Mouse (Mus musculus) spleen, adult 2 months (tissue): ENCODE data around the gene Uba7. TPM values are rescaled to one million over a fixed set of nuclear protein-coding genes. Genes with fewer than 3 reads are reported as not detected.
A peak's percentile ranks its signal among the peaks of the same experiment; 100 is the strongest.

Experiments
- DNase-seq, 2 experiments: peaks; one replicate each; pipeline versions ENCODE4 v3.0.0 to v3.0.0-alpha.2; 2012 to 2021; ENCODE audit warnings: low spot score in 2 of 2, low read depth in 1 of 2
- H3K27ac ChIP-seq: fragments of 200-500 bp; 2 replicates; pipeline ENCODE4 v1.5.1; 2012; ENCODE audit warnings: low read length, inconsistent platforms; ENCODE audit not compliant: insufficient read depth
- H3K27me3 ChIP-seq: fragments of 200-500 bp; 2 replicates; pipeline ENCODE4 v1.6.1; 2012; ENCODE audit warnings: mild to moderate bottlenecking, moderate library complexity, low read length, inconsistent platforms; ENCODE audit not compliant: control insufficient read depth, insufficient read depth
- H3K36me3 ChIP-seq: fragments of 200-500 bp; 2 replicates; pipeline ENCODE4 v1.6.1; 2012; ENCODE audit warnings: mild to moderate bottlenecking, low read length, inconsistent platforms; ENCODE audit not compliant: control insufficient read depth, insufficient read depth
- H3K4me1 ChIP-seq: fragments of 200-500 bp; 2 replicates; pipeline ENCODE4 v1.6.1; 2011; ENCODE audit warnings: inconsistent platforms; ENCODE audit not compliant: control insufficient read depth, insufficient read depth, insufficient read length
- H3K4me3 ChIP-seq: fragments of 200-500 bp; 2 replicates; pipeline ENCODE4 v1.5.1; 2011; ENCODE audit warnings: mild to moderate bottlenecking, inconsistent platforms; ENCODE audit not compliant: insufficient read depth, insufficient read length; ENCODE audit errors: extremely low read depth
- CTCF ChIP-seq: fragments of 200-500 bp; IDR thresholded peaks from 2 replicates; pipeline ENCODE4 v1.5.1; 2011; ENCODE audit warnings: mild to moderate bottlenecking, inconsistent platforms; ENCODE audit not compliant: insufficient read depth, insufficient read length, insufficient replicate concordance; ENCODE audit errors: extremely low read depth
- POLR2A ChIP-seq: fragments of 200-500 bp; IDR thresholded peaks from 2 replicates; pipeline ENCODE4 v1.6.1; 2011; ENCODE audit warnings: low read depth, low read length, inconsistent platforms
- WGBS: fragments of 180-500 bp; shearing (Covaris S2); methylation state at CpG from one replicate; pipeline ENCODE4 v1.1.7; 2018; 5-methylcytosine and 5-hydroxymethylcytosine counted together
- polyA plus RNA-seq: library from polyadenylated mRNA; depleted of rRNA; stranded (reverse); fragments of >200 nt; gene quantifications from 2 replicates; pipeline ENCODE4 v1.2.3, GENCODE M21; 2012

Gene Uba7
- polyA plus RNA-seq, 1 experiment = 182 TPM

DNA sequence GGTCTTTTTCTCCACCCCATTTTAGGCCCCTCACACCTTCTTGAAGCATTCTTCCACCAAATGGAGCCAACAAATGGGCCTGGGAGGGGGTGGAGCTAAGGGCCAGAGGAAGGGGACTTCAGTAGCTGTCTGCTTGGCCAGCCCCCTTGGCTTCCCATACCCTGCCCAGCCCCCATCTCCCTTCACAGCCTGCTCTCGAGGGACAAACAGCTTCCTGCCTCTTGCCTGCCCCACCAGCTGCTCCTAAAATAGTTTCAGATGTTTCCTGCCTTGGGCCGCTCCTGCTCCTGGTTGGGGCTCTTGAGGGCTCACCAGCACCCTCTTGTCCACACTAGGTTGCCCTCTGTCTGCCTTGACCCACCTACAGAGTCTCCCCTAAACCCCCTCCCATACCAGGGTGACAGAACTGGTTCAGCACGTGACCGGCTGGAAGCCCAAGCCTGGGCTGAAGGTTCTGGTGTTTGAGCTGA is 8.2 kb downstream of the Uba7 start:
- Histone ChIP-seq H3K27ac (peak overlapping the region; percentile 83), H3K36me3 (peaks cover 27% of the 10 kb centered on the region), H3K4me3 (no peak overlapping the region), H3K4me1 (peaks cover 34% of the 10 kb centered on the region), H3K27me3 (no peaks in the 10 kb centered on the region)
- WGBS = 16% methylated on average over 4 of the region's 4 CpGs
- DNase-seq = peak in 1 of 2 experiments; percentile 59
- TF ChIP-seq POLR2A = no peak
- TF ChIP-seq CTCF = no peak

DNA sequence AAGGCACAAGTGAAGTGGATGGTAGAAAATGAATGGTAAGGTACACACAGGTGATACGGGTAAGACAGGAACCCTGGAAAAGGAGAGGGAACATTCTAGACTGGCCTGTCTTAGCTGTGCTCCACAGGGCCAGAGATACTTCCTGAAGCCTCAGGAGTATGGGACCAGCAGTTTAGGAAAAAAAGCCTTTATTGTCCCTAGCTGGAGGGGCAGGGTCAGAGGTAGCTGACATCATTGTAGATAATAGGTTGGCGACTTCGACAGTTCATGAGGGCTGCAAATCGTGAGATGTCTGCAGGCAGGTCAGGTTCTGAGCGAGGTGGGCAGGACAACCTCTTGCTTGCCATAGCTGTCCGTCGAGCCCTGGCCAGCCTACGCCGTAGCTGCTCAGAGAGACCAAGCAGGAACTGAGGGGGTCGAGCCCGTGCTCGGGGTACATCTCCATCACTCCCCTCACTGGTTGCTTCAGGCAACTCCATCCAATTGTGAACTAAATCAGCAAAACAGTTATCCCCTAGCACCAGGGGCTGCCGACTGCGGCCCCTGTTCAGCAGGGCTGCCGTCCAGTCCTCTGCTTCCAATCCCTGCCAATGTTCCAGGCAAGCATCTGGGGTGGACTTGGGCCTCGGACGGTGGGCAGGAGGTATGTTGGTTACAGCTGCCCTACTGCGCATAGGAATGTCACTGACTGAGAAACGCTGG is 8.9 kb downstream of the Uba7 start:
- DNase-seq = no peak
- Histone ChIP-seq H3K27ac (peak overlapping the region; percentile 83), H3K36me3 (peaks cover 20% of the 10 kb centered on the region), H3K27me3 (no peaks in the 10 kb centered on the region), H3K4me1 (peaks cover 34% of the 10 kb centered on the region), H3K4me3 (peak overlapping the region; percentile 79; the same call in 1 of the 2 replicates)
- 32% methylated on average over 19 of the region's 19 CpGs for WGBS
- TF ChIP-seq POLR2A (no peak), CTCF (no peak)

DNA sequence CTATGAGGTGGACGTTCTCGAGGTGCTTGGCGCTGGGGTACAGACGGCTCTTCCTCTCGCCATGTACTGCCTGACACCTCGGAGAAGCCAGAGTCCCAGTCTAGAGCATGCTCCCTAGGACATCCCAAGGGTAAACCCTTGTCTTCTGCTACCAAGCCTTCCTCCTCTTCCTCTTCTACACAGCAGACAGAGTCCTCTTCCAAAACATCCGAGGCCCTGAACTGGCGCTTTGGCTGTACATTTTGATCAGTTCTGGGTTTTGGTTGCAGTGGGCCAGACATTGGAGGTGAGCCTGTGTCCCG is 9.4 kb downstream of the Uba7 start:
- Histone ChIP-seq H3K27me3 (no peaks in the 10 kb centered on the region), H3K4me3 (peak overlapping the region; percentile 79; the same call in 1 of the 2 replicates), H3K27ac (peak overlapping the region; percentile 82), H3K36me3 (peaks cover 15% of the 10 kb centered on the region), H3K4me1 (peaks cover 34% of the 10 kb centered on the region)
- DNase-seq = no peak
- 23% methylated on average over 9 of the region's 9 CpGs for WGBS
- TF ChIP-seq POLR2A = no peak
- TF ChIP-seq CTCF = no peak

DNA sequence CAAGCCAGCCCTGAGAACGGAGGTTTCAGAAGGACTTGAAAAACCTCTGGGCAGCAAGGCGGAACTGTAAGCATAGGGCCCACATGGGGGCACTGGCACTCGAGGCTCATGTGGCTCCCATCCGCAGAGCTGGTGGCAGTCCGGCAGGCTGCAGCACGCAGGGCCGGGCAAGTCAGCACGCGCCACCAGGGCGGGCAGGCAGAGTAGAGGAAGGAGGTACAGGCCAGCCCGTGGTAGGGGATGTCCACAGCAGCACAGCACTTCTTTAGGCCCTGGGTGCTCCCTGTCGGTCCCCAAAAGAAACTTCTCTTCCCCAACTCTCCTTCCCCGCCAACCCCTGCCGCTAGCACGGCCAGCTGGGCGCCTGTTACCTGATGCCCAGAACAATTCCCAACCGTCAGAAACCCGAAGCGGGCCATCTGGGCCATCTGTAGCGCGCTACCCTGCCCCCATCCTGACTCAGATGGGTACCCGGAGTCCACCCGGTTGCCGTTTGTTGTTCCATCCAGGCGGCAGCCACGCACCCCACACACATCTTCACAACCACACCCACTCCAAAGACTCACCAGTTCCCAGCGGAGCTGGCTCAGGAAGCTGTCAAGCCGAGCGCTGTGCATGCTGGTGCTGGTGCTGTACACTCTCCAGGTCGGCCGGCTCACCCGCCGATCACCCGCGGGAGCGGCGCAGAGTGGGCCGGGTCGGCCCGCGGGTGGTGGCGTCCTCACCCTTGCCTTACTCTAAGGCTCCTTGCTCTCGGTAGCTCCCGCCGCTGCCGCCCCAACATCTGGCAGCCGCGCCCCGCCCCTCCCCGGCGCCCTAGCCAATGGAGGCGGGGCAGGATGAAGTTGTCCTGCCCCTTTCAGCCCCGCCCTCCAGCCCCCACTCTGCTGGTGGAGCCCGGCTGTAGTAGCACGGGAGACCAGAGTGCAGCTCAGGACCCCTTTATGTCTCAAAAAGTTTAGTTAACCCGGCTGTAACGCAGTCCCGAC is 10.1 kb downstream of the Uba7 start, which contains the start of gene Inka1:
TSS of gene Inka1 (minus strand) at position 749 of the 989 bp plus-strand sequence.
- peak; percentile 70 to 90 for DNase-seq
- Histone ChIP-seq H3K27ac (peak within 1 kb of the TSS; percentile 82), H3K27me3 (no peaks in the 10 kb centered on the region), H3K36me3 (peaks cover 12% of the 10 kb centered on the region), H3K4me1 (peaks cover 34% of the 10 kb centered on the region), H3K4me3 (peak within 1 kb of the TSS; percentile 79)
- 1% methylated on average over 57 of the region's 58 CpGs for WGBS
- TF ChIP-seq CTCF (no peak), POLR2A (peak; percentile 31)

DNA sequence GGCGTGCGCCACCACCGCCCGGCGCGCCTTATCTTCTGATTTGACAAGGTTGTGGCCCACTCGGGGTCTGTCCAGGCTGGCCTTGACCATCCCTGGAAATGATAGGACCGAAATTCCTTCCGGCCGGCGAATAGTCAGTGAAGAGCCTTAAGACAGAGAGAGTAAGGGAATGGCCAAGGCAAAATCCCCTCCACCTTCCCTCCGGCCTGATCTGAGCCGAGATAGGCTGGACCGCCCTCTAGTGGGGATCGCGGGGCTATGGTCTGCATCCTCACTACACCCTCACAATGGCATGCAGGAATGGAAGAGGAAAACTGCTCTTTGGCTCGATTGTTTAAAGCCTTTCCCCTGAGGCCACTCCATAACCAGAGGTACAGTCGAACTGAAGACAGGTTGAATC is 11.1 kb downstream of the Uba7 start:
- 1% methylated on average over 18 of the region's 18 CpGs for WGBS
- no peak for TF ChIP-seq POLR2A
- TF ChIP-seq CTCF = peak; percentile 92
- Histone ChIP-seq H3K4me1 (peaks cover 34% of the 10 kb centered on the region), H3K36me3 (peaks cover 5% of the 10 kb centered on the region), H3K27ac (no peak overlapping the region), H3K27me3 (no peaks in the 10 kb centered on the region), H3K4me3 (peak overlapping the region; percentile 79; the same call in 1 of the 2 replicates)
- peak; percentile 63 to 83 for DNase-seq

DNA sequence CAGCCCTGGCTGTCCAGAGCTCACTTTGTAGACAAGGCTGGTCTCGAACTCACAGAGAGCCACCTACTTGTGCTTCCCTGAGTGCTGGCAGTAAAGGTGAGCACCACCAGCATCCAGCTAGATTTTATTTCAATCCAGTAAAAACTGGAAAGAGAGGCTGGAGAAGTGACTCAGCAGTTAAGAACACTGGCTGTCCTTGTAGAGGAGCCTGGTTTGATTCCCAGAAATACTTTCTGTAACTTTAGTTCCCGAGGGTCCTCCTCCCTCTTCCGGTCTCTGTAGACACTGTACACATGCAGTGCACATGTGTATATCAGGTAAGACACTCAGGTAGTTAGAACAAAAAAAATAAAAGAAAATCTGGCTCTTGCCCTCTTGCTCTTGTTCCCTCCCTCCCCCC is 12.6 kb downstream of the Uba7 start:
- DNase-seq = no peak
- no peak for TF ChIP-seq CTCF
- TF ChIP-seq POLR2A = no peak
- 0 out of 2 replicates have a peak, but pooled peaks cover 1% of the 10 kb centered on the region for H3K36me3 ChIP-seq
- peaks cover 22% of the 10 kb centered on the region for H3K4me1 ChIP-seq
- WGBS = 59% methylated on average over 3 of the region's 3 CpGs
- no peaks in the 10 kb centered on the region for H3K27me3 ChIP-seq
- H3K4me3 ChIP-seq = no peak overlapping the region
- no peak overlapping the region for H3K27ac ChIP-seq

DNA sequence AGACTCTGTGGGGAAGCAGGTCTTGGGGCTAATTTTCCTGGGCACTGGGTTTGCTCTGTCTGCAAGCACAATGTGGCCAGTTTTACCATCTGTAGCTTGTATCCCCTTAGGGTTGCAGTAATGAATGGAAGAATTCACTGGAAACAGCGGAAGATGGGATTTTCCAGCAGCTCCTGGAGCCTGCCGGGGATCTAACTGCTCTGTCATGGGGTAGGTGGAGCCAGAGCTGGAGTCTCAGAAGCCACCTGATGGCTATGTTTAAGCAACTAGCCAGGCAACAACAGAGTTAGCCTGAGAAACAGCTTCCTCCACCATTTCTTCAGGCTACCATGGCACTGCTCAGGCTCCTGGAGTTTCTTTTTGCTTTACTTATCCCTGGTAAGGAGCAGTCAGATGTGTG is 16.9 kb downstream of the Uba7 start, which contains the start of gene Cdhr4:
TSS of gene Cdhr4 (plus strand) at position 301 of the 400 bp plus-strand sequence.
- Histone ChIP-seq H3K4me1 (no peaks in the 10 kb centered on the region), H3K27me3 (no peaks in the 10 kb centered on the region), H3K4me3 (no peak within 1 kb of the TSS), H3K36me3 (no peaks in the 10 kb centered on the region), H3K27ac (no peak within 1 kb of the TSS)
- no peak for DNase-seq
- TF ChIP-seq CTCF = no peak
- no peak for TF ChIP-seq POLR2A
- WGBS = 86% methylated on average over 2 of the region's 2 CpGs
